Mouse (Mus musculus): ENCODE results near the gene Crbn.

DNA sequence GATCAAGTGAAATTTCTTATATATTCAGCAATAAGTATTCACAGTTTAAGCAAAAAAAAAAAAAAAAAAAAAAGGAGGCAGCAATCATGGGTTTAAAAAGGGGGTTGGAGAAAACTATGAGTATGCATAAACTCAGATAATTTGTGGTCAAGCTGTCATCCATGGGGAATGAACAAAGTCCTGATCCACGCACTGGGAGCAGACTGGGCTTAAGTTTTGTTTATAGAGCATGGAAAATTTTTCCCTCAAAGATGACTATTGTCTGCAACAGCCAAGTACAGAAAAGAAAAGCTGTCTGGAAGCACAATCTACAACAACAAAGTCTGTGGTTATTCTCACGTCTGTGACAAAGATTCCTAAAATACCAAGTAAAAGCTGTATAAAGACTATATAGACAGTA, 9.3 kb upstream of the Crbn start:
- no peak for TF ChIP-seq CTCF (conservative IDR thresholded peaks at IDR 0.05; ENCODE audit: low read length)
- TF ChIP-seq NANOG (IDR thresholded peaks at IDR 0.05; ENCODE audit: borderline replicate concordance, low read length) = no peak
- no peak for TF ChIP-seq POU5F1 (IDR thresholded peaks at IDR 0.05; ENCODE audit: borderline replicate concordance, low read length)

Data from E14TG2a.4 (cell line).